Mouse (Mus musculus) kidney, embryonic 15.5 days (tissue): ENCODE measurements at regions not wholly inside any gene's neighbourhood (a gene's known extent, or its start where the extent isn't known, plus 50 kb on each side); places are given as distances from the start of the nearest gene placed in this dataset.
A peak's percentile ranks its signal among the peaks of the same experiment; 100 is the strongest.

Experiments used
- ATAC-seq: fragments of 200-750 bp; cut with Nextera tagmentation; replicated peaks from 2 replicates; pipeline ENCODE4 v1.8.0; 2017; ENCODE audit warnings: moderate TSS enrichment; ENCODE audit not compliant: low FRiP score
- H3K27ac ChIP-seq: fragments of 300-500 bp; sonication (generic); 2 replicates; pipeline ENCODE4 v1.5.1; 2015; ENCODE audit warnings: mild to moderate bottlenecking, inconsistent platforms
- H3K27me3 ChIP-seq: fragments of 300-500 bp; sonication (generic); 2 replicates; pipeline ENCODE4 v1.6.1; 2015; ENCODE audit warnings: inconsistent platforms
- H3K36me3 ChIP-seq: fragments of 300-500 bp; sonication (generic); 2 replicates; pipeline ENCODE4 v1.6.1; 2015; ENCODE audit warnings: inconsistent platforms
- H3K4me1 ChIP-seq: fragments of 300-500 bp; sonication (generic); 2 replicates; pipeline ENCODE4 v1.6.1; 2015; ENCODE audit warnings: inconsistent platforms
- H3K4me2 ChIP-seq: fragments of 300-500 bp; sonication (generic); 2 replicates; pipeline ENCODE4 v1.6.1; 2015; ENCODE audit warnings: moderate library complexity, mild to moderate bottlenecking, inconsistent platforms
- H3K4me3 ChIP-seq: fragments of 300-500 bp; sonication (generic); replicated peaks from 2 replicates; pipeline ENCODE4 v1.5.1; 2015; ENCODE audit warnings: mild to moderate bottlenecking, inconsistent platforms
- H3K9ac ChIP-seq: fragments of 300-500 bp; sonication (generic); 2 replicates; pipeline ENCODE4 v1.6.1; 2015; ENCODE audit warnings: mild to moderate bottlenecking, inconsistent platforms
- H3K9me3 ChIP-seq: fragments of 300-500 bp; sonication (generic); replicated peaks from 2 replicates; pipeline ENCODE4 v1.6.1; 2016; ENCODE audit warnings: inconsistent platforms
- WGBS: fragments of 180-500 bp; shearing (Covaris S2); methylation state at CpG from one replicate; pipeline ENCODE4 v1.1.7; 2015; ENCODE audit warnings: mixed read lengths; 5-methylcytosine and 5-hydroxymethylcytosine counted together

DNA sequence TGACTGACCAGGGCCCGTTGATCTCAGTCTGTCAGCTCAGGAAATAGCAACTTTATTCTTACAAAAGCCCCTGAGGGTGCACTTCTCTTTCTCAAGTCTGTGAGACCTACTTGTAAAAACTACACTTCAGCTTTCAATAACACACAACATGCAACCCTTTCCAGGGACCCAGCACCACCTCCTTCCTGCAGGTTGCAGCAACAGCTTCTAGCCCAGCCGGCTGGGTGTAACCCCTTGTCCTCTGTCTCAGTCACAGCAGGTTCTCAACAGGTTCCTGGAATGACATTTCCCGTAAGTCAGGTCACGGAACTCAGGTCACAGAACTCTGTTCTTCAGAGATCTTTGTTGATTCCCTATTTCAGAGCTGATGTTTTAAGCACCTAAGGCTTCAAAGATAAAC, 558.5 kb upstream of the Camk1g start:
- no peak overlapping the region for H3K27ac ChIP-seq
- H3K4me2 ChIP-seq = no peak overlapping the region
- no peaks in the 10 kb centered on the region for H3K27me3 ChIP-seq
- no peaks in the 10 kb centered on the region for H3K36me3 ChIP-seq
- H3K9ac ChIP-seq = no peak overlapping the region
- no peak for ATAC-seq
- H3K4me3 ChIP-seq = no peak overlapping the region
- no peaks in the 10 kb centered on the region for H3K9me3 ChIP-seq
- WGBS = 72% methylated on average over 4 of the region's 4 CpGs
- H3K4me1 ChIP-seq = no peaks in the 10 kb centered on the region

DNA sequence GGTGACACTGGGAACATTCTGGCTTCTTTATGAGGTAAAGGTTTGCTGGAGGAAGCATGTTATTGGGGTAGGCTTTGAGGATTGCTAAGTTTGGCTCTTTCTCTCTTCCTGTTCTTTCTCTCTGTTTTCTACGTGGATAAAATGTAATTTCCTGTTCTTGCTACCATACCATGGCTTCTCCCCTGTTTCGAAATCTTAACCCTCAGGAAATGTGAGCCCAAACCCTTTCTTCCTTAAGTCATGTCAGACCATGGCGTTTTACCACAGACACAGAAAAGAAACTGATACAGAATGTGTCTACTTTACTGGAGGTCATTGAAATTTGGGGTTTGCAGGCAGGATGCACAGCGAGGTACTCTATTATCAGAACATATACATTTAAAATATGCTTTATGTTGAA, 552.7 kb upstream of the Camk1g start:
- no peak overlapping the region for H3K9ac ChIP-seq
- ATAC-seq = no peak
- no peaks in the 10 kb centered on the region for H3K27me3 ChIP-seq
- no peaks in the 10 kb centered on the region for H3K9me3 ChIP-seq
- no peaks in the 10 kb centered on the region for H3K4me1 ChIP-seq
- H3K27ac ChIP-seq = no peak overlapping the region
- H3K4me3 ChIP-seq = no peak overlapping the region
- H3K36me3 ChIP-seq = no peaks in the 10 kb centered on the region
- no peak overlapping the region for H3K4me2 ChIP-seq
- 76% methylated on average over 4 of the region's 4 CpGs for WGBS

DNA sequence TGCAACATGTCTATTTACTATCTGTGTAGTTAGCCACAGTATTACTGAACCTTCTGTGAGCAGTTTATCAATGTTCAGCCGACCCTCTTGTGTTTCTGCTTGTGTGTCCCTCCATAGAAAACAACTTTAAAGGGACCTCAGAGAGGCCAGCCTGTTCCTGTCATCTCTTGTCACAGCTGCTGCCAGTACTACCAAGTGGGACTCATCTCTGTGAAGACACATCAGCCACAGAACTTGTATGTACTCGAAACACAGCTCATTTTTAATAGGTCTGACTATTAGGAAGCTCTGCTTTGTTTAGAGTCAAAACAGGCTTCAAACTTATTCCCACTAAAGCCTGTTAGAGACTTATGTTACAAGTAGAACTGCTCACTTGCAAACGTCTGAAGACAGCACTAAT, 549.1 kb upstream of the Camk1g start:
- no peak for ATAC-seq
- H3K36me3 ChIP-seq = no peaks in the 10 kb centered on the region
- no peak overlapping the region for H3K9ac ChIP-seq
- no peak overlapping the region for H3K4me2 ChIP-seq
- H3K9me3 ChIP-seq = no peaks in the 10 kb centered on the region
- H3K27ac ChIP-seq = no peak overlapping the region
- no peaks in the 10 kb centered on the region for H3K4me1 ChIP-seq
- no peak overlapping the region for H3K4me3 ChIP-seq
- WGBS = 45% methylated on average over 3 of the region's 3 CpGs
- H3K27me3 ChIP-seq = no peaks in the 10 kb centered on the region

DNA sequence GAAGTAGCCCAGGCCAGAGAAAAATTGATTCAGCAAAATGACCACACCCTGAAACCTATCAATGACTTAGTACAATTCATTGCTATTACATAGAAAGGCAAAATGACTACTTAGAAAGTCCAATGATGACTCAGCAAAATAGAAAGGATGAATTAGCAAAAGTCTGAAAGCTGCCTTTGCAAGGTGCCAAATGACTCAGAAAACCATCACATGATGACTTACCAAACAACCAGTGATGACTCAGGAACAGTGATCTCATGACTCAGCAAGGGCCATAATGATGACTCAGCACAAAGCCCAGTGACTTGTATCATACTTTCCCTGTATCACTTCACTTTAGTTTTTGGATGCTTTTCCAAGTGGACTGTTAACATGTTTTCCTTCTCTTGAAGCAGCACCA, 535.6 kb upstream of the Camk1g start:
- H3K36me3 ChIP-seq = no peaks in the 10 kb centered on the region
- no peak overlapping the region for H3K9ac ChIP-seq
- no peak for ATAC-seq
- H3K4me3 ChIP-seq = no peak overlapping the region
- H3K9me3 ChIP-seq = no peaks in the 10 kb centered on the region
- no peak overlapping the region for H3K4me2 ChIP-seq
- no peak overlapping the region for H3K27ac ChIP-seq
- H3K4me1 ChIP-seq = no peaks in the 10 kb centered on the region
- no peaks in the 10 kb centered on the region for H3K27me3 ChIP-seq

DNA sequence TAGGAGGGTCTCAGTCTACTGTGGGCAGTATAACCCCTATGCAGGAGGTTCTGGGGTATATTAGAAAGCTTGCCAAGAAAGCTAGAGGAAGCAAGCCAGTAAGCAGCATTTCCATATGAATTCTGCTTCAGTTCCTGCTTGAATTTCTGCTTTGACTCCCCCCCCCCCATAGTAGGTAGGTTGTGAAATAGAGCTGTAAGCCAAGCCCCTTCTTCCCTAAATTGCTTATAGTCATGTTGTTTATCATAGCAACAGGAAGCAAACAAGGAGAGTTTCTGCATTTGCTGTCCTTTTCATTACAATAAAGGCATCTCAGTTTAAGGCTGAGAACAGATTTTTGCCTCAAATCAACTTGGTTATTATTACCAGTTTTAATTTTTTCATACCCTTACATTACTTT, 524.0 kb upstream of the Camk1g start:
- Histone ChIP-seq H3K4me2 (no peak overlapping the region), H3K4me3 (no peak overlapping the region), H3K4me1 (0 out of 2 replicates have a peak, but pooled peaks cover 3% of the 10 kb centered on the region), H3K9me3 (no peaks in the 10 kb centered on the region), H3K27me3 (no peaks in the 10 kb centered on the region), H3K27ac (no peak overlapping the region), H3K36me3 (no peaks in the 10 kb centered on the region), H3K9ac (no peak overlapping the region)
- no peak for ATAC-seq

DNA sequence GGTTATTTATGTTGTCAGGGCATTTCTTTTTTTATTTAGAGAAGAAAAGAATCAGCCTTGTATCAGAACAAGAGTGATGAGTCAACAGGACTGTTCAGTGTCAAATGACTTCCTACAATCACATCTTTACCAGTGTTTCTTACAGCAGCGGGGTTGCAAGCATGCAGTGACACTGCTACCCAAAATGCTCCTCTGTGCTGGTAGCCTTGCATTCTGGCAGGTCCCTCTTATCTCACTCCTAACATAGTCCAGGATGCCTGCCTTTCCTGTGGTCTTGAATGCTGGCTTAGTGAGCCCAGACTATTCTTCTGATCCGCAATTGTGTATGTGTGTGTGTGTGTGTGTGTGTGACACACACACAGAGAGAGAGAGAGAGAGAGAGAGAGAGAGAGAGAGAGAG, 506.4 kb upstream of the Camk1g start:
- WGBS = 83% methylated on average over 2 of the region's 2 CpGs
- no peaks in the 10 kb centered on the region for H3K27me3 ChIP-seq

DNA sequence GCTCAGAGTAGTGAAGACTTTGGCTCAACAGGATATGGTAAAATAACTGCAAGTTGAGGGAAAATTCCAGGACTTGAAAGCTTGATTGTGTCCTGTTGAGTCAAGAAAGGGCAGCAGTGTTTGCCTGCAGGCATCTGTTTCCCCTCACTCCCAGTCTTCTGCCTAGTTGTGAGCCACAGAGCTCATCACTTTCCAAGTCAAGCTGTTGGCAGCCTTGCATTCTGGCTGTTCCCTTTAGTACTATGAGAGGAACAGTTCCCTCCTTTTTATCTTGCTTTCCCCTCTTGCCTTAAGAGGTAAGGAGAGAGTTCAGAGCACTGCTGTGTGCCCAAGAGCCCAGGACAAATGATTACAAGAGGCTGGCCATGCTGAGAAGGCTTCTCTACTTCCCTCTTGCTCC, 506.0 kb upstream of the Camk1g start:
- ATAC-seq = no peak
- H3K27ac ChIP-seq = no peak overlapping the region
- no peak overlapping the region for H3K4me2 ChIP-seq
- H3K4me3 ChIP-seq = no peak overlapping the region
- H3K9ac ChIP-seq = no peak overlapping the region
- H3K36me3 ChIP-seq = no peaks in the 10 kb centered on the region
- no peaks in the 10 kb centered on the region for H3K9me3 ChIP-seq
- no peaks in the 10 kb centered on the region for H3K4me1 ChIP-seq
- no peaks in the 10 kb centered on the region for H3K27me3 ChIP-seq

More for the DNA sequence above, 506.4 kb upstream of the Camk1g start:
- Histone ChIP-seq H3K9me3 (no peaks in the 10 kb centered on the region), H3K27ac (no peak overlapping the region), H3K4me1 (no peaks in the 10 kb centered on the region), H3K4me2 (no peak overlapping the region), H3K36me3 (no peaks in the 10 kb centered on the region), H3K9ac (no peak overlapping the region), H3K4me3 (no peak overlapping the region)
- ATAC-seq = no peak

DNA sequence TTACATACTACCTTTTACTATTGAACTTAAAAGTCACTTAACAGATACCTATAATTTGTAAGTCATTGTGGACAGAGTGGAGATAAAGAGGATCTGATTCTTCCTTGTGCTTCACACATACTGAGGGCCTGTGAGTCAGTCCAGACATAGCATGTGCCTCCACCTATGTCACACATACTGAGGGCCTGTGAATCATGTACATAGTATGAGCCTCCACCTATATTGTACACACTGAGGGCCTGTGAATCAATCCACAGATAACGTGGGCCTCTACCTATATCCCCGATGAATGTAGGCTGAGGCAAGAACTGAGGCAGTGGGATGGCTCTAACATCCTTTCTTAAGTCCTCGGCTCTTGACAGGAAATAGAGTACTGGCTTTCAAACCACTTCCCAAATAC, 505.2 kb upstream of the Camk1g start:
- Histone ChIP-seq H3K4me2 (no peak overlapping the region), H3K4me1 (no peaks in the 10 kb centered on the region), H3K36me3 (no peaks in the 10 kb centered on the region), H3K9ac (no peak overlapping the region), H3K27ac (no peak overlapping the region), H3K4me3 (no peak overlapping the region), H3K27me3 (no peaks in the 10 kb centered on the region), H3K9me3 (no peaks in the 10 kb centered on the region)
- WGBS = 88% methylated on average over 3 of the region's 3 CpGs
- ATAC-seq = no peak

DNA sequence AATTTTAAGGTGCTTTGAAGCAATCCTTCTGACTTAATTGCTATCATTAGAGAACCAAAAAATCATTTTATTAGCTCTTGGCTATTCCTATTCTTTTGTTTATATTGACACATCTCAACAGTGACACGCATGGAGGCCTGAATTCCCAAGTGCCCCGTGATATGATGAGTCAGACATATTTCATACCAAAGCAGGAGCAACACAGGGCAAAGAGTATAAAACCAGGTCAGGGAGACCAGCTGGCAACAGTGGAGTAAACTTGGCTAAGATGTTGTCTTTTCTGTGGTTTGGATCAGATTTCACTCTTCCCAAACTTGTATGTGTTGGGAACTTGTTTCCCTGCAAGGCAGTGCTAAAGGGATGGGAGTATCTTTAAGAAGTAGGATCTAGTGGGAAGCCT, 500.6 kb upstream of the Camk1g start:
- Histone ChIP-seq H3K4me3 (no peak overlapping the region), H3K27ac (no peak overlapping the region), H3K9ac (no peak overlapping the region), H3K4me1 (no peaks in the 10 kb centered on the region), H3K36me3 (no peaks in the 10 kb centered on the region), H3K4me2 (no peak overlapping the region), H3K27me3 (no peaks in the 10 kb centered on the region), H3K9me3 (no peaks in the 10 kb centered on the region)
- 61% methylated on average over 2 of the region's 2 CpGs for WGBS
- ATAC-seq = no peak

DNA sequence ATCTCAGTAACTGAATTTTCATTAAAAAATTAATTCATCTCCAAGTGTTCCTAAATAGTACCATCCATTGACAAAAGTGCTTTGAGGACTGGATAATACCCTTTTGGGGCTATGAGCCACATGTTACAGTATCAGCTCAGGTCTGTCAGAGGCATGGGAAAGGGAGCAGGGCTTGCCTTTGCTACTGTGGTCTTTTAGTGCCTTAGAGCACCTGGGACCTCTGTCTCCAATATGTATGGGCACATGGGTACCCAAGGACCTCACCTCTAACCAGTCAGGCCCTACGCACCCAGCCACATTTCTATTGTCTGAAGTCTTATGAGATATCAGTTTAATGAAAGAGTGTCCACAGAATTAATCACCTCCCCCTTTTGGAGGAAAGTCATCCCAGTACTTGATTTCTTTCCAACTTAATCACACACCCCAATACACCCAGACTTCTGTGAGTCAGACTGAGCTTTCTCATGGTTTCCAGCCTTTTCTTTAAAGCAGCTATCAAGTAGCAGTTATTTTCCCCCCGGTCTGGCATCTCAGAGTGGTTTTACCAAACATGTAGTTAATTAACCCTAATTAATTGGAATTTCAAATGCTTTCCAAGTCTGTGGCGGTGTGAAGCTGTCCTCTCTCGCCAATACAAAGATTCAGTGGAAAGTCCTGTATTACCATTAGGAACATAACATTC, 498.7 kb upstream of the Camk1g start:
- Histone ChIP-seq H3K27ac (no peak overlapping the region), H3K36me3 (no peaks in the 10 kb centered on the region), H3K4me3 (no peak overlapping the region), H3K4me2 (no peak overlapping the region), H3K9ac (no peak overlapping the region), H3K27me3 (no peaks in the 10 kb centered on the region), H3K9me3 (no peaks in the 10 kb centered on the region), H3K4me1 (0 out of 2 replicates have a peak, but pooled peaks cover 3% of the 10 kb centered on the region)
- ATAC-seq = no peak
- 87% methylated on average over 4 of the region's 4 CpGs for WGBS

DNA sequence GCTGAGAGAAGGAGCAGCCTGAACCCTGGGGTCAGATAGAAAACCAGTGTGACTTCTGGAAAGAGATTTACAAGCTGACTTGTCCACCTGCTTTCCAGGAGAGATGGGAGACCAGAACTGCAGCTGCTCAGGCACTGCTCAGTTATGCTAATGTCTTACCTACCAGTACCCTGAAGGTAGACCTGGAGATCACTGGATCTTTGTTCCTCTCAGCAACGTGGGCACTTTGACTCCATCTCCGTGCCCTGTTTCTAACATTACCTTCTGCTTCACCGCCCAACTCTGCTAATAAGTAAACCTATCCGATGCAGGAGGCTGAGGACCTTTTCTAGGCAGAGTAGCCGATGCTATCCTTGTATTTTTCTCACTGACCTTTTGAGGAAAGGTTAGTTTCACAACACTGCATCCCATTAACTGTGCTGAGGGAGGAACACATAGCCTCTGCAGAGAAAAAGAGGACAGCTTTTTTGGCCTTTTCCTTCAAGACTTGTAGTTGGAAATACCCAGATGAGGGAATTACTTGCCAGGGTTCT, 490.7 kb upstream of the Camk1g start:
- no peaks in the 10 kb centered on the region for H3K27me3 ChIP-seq
- H3K4me2 ChIP-seq = no peak overlapping the region
- H3K27ac ChIP-seq = peak overlapping the region; percentile 69
- ATAC-seq = peak; percentile 88
- WGBS = 47% methylated on average over 5 of the region's 5 CpGs
- no peaks in the 10 kb centered on the region for H3K9me3 ChIP-seq
- no peak overlapping the region for H3K4me3 ChIP-seq
- H3K4me1 ChIP-seq = peaks cover 30% of the 10 kb centered on the region
- no peak overlapping the region for H3K9ac ChIP-seq
- H3K36me3 ChIP-seq = no peaks in the 10 kb centered on the region

DNA sequence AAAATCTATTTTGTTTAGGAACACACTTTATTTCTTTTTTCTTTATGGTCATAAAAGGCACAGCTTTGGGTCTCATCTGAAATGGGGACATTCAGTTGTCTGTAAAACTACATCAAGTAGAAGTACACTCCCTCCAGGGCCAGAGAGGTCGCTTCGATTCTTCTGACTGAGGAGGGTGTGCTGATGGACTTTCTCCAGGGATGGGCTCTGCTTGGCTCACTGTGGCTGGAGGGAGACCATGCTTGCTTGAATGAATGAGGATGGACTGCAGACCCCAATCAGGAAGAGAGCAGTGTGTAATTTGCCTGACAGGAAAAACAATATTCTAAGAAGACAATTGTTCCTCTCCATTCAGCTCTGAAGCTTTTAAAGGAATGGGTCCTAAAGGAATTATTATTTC, 490.3 kb upstream of the Camk1g start:
- H3K4me3 ChIP-seq = no peak overlapping the region
- H3K4me2 ChIP-seq = no peak overlapping the region
- 34% methylated on average over 2 of the region's 2 CpGs for WGBS
- no peaks in the 10 kb centered on the region for H3K36me3 ChIP-seq
- H3K27ac ChIP-seq = peak overlapping the region; percentile 69
- no peak overlapping the region for H3K9ac ChIP-seq
- H3K4me1 ChIP-seq = peaks cover 30% of the 10 kb centered on the region
- ATAC-seq = peak; percentile 26; the same call in 1 of the 2 replicates
- no peaks in the 10 kb centered on the region for H3K9me3 ChIP-seq
- no peaks in the 10 kb centered on the region for H3K27me3 ChIP-seq
